Mouse (Mus musculus) E14TG2a.4 (cell line): ENCODE data around the gene Ppa2.

ENCODE experiments used
- CTCF ChIP-seq: conservative IDR thresholded peaks from 2 replicates; pipeline ENCODE4 v1.5.1; 2014; ENCODE audit warnings: low read length
- NANOG ChIP-seq: IDR thresholded peaks from 2 replicates; pipeline ENCODE4 v1.6.1; 2014; ENCODE audit warnings: borderline replicate concordance, low read length, mixed read lengths
- POU5F1 ChIP-seq: IDR thresholded peaks from 2 replicates; pipeline ENCODE4 v1.6.1; 2014; ENCODE audit warnings: low read length, borderline replicate concordance

DNA sequence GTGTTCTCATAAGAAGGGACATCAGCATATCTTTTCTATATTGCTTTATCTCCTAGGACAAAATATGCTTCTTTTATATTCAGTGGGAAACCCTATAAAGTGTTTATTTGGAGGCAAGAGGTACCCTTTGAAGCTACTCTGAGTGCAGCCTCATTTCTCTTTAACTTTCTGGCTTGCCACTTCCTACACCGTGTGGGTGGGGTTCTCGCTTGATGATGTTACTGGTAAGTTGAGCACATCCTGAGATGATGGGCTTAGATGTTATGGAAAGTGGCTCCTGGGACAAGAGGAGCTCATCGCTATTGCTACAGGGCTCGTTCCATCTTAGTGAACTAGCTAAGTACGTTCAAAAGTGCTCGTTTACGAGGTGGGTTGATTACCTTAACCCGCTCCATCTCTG is 101.9 kb downstream of the Ppa2 start:
- TF ChIP-seq CTCF (no peak), NANOG (no peak), POU5F1 (no peak)
